Mouse (Mus musculus): ENCODE measurements around the gene Tspan2.
A peak's percentile ranks its signal among the peaks of the same experiment; 100 is the strongest.

Gene Tspan2

DNA sequence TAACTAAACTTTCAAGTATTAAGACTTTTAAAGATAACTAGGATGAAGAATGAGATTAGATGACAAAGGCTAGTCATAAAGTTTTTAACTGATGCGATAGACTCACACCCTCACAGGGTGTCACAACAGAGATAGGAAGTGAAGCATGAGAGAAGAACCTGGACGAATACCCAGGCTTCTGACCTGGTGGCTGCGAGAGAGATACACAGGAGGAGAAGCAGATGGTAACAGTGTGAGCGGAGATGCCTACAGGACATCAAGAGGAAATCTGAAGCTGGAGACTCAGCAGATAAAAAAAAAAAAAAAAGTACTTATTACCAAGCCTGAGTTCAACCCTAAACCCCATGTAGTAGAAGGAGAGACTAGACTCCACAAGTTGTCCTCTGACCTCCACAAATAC, 38.7 kb downstream of the Tspan2 start:
- DNase-seq (ENCODE audit: low spot score), result no peak

DNA sequence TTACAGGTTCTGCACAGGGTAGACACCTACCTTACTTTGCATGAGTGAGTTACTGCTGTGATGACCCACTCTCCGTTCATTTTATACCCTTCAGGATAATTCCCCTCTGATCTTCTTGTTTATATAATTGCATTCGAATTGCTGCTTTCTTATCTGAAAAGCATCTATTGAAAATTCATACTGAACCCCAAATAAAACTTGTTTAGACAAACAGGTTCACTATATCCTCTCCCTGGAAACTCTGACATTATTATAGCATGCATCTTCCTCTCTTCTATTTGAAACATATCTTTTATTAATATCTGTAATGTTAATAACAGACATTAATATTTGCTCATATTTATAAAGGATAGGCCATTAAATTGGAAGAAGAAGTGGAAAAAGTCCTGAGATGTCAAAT, 48.3 kb downstream of the Tspan2 start, which contains the start of gene Tshb:
Gene Tshb, minus strand, starts transcription at position 101 of the 400 bp plus-strand sequence.
- no peak for DNase-seq (ENCODE audit: low spot score)

- no peak for DNase-seq (ENCODE audit: low spot score)
Measured at GRCm38 (mm10) chr3:102787369-102787768, 53.0 kb downstream of the Tspan2 start.

DNA sequence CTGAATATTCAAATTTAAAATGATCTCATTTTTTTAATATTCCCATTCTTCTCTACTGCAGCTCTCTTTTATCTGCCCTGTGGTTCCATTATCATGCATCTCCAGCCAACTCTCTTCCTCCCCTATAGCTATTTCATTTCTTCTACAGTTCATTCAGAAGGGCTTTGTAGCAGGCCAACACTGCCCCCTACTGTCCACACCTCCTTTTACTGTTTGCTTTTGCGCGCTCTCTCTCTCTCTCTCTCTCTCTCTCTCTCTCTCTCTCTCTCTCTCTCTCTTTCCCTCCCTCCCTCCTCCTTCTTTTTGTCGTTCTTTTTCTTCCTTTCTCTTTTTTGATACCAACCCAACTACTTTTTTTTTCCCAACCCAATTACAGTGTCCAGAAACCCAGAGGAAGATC, 69.6 kb downstream of the Tspan2 start:
- peak; percentile 86 for DNase-seq (ENCODE audit: low spot score)

DNA sequence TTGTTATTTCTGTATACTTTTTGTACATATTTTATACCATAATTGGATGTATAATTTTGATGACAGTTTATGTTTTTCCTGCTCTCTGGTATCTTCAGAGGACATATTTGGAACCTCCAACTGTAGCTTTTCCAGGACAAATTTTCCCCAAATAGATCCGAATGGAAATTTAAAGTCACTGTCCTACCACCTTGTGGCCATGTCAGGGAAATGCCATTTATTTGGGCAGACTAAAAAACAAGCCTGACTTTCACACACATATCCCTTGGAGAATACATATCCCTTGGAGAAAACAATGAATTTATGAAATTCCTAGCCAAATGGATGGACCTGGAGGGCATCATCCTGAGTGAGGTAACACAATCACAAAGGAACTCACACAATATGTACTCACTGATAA, 108.1 kb downstream of the Tspan2 start:
- peak; percentile 4 for DNase-seq (ENCODE audit: low spot score)

GRCm38 (mm10) chr3:102848661-102849060, 114.3 kb downstream of the Tspan2 start:
- DNase-seq (ENCODE audit: low spot score), result no peak

All from embryo, embryonic 10.5 days (tissue).